Mouse (Mus musculus) midbrain, postnatal 0 days (tissue): ENCODE measurements around the gene Sgsh. TPM values are rescaled to one million over a fixed set of nuclear protein-coding genes. Genes with fewer than 3 reads are reported as not detected.

Experiments used
- ATAC-seq: fragments of 200-750 bp; cut with Nextera tagmentation; 2 replicates; pipeline ENCODE4 v1.8.0; 2017; ENCODE audit warnings: moderate number of reproducible peaks, mild to moderate bottlenecking, moderate TSS enrichment, moderate library complexity; ENCODE audit not compliant: low FRiP score
- DNase-seq: peaks from one replicate; pipeline ENCODE4 v3.0.0-alpha.2; 2015; ENCODE audit warnings: low spot score
- H3K27ac ChIP-seq: fragments of 300-500 bp; sonication (generic); 2 replicates; pipeline ENCODE4 v1.5.1; 2014; ENCODE audit warnings: low read depth, mild to moderate bottlenecking, low read length, mixed read lengths
- H3K27me3 ChIP-seq: fragments of 300-500 bp; sonication (generic); 2 replicates; pipeline ENCODE4 v1.6.1; 2014; ENCODE audit warnings: low read length, control low read depth, mixed read lengths; ENCODE audit not compliant: insufficient read depth
- H3K36me3 ChIP-seq: fragments of 300-500 bp; sonication (generic); 2 replicates; pipeline ENCODE4 v1.6.1; 2014; ENCODE audit warnings: low read length, control low read depth, mixed read lengths; ENCODE audit not compliant: insufficient read depth
- H3K4me1 ChIP-seq: fragments of 300-500 bp; sonication (generic); 2 replicates; pipeline ENCODE4 v1.6.1; 2014; ENCODE audit warnings: mild to moderate bottlenecking, control low read depth, antibody characterized with exemption, low read length, mixed read lengths; ENCODE audit not compliant: insufficient read depth
- H3K4me2 ChIP-seq: fragments of 300-500 bp; sonication (generic); 2 replicates; pipeline ENCODE4 v1.6.1; 2014; ENCODE audit warnings: low read depth, mild to moderate bottlenecking, low read length, mixed read lengths; ENCODE audit not compliant: poor library complexity, severe bottlenecking
- H3K4me3 ChIP-seq: fragments of 300-500 bp; sonication (generic); 2 replicates; pipeline ENCODE4 v1.5.1; 2014; ENCODE audit warnings: low read depth, mild to moderate bottlenecking, low read length, moderate library complexity
- H3K9ac ChIP-seq: fragments of 300-500 bp; sonication (generic); replicated peaks from 2 replicates; pipeline ENCODE4 v1.6.1; 2014; ENCODE audit warnings: mild to moderate bottlenecking, low read length, moderate library complexity, mixed read lengths; ENCODE audit not compliant: poor library complexity, severe bottlenecking
- H3K9me3 ChIP-seq: fragments of 300-500 bp; sonication (generic); 2 replicates; pipeline ENCODE4 v1.6.1; 2016; ENCODE audit warnings: low read length, control low read depth
- CTCF ChIP-seq: IDR thresholded peaks from 2 replicates; pipeline ENCODE4 v1.5.1; 2016; ENCODE audit warnings: antibody characterized with exemption, mild to moderate bottlenecking
- WGBS: fragments of 180-500 bp; shearing (Covaris S2); extraction: QIAGEN DNeasy Blood & Tissue Kit; methylation state at CpG from one replicate; pipeline ENCODE4 v1.1.7; 2014; 5-methylcytosine and 5-hydroxymethylcytosine counted together
- polyA plus RNA-seq: library from polyadenylated mRNA; unstranded; fragments of >200 nt; fragmentation: Nextera tagmentation; extraction: Ambion mirVana; gene quantifications from 2 replicates; pipeline ENCODE4 v1.2.1, GENCODE M21; 2015
- total RNA-seq: library from RNA; depleted of rRNA; stranded (reverse); fragments of >200 nt; gene quantifications from 2 replicates; pipeline ENCODE4 v1.2.3, GENCODE M21; 2014

Sgsh gene
- total and polyA plus RNA-seq, 2 experiments from 2014 or later: 5.4 TPM

- no peak overlapping the region for H3K27ac ChIP-seq
- no peaks in the 10 kb centered on the region for H3K9me3 ChIP-seq
- TF ChIP-seq CTCF: no peak
- H3K4me3 ChIP-seq: no peak overlapping the region
- H3K4me1 ChIP-seq: no peaks in the 10 kb centered on the region
- H3K9ac ChIP-seq: no peak overlapping the region
- ATAC-seq: no peak
- H3K36me3 ChIP-seq: no peaks in the 10 kb centered on the region
- no peak for DNase-seq
- WGBS: 75% methylated on average over 4 of the region's 4 CpGs
- H3K27me3 ChIP-seq: no peaks in the 10 kb centered on the region
- H3K4me2 ChIP-seq: no peak overlapping the region
These were observed 24.7 kb downstream of the Sgsh start for GRCm38 (mm10) chr11:119330592-119330991.

DNA sequence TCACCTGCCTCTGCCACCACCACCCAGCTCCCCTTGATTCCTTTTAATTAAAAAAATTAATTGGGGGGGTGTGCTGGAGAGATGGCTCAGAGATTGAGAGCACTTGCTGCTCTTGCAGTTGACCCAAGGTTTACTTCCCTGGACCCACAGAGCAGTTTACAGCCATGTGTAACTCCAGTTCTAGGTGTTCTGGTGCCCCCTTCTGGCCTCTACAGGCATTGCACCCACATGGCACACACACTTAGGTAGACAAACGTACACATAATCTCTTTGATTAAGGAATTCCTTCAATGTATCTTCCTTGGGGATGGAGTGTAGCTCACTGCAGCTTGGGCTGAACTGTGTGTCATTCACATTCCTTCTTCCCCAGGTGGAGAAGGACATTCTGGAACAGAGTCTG lies 30.3 kb downstream of the Sgsh start:
- peak; percentile 36 for TF ChIP-seq CTCF
- no peaks in the 10 kb centered on the region for H3K9me3 ChIP-seq
- 83% methylated on average over 1 of the region's 1 CpGs for WGBS

GRCm38 (mm10) chr11:119322521-119322920 lies 32.8 kb downstream of the Sgsh start:
- ATAC-seq (no peak), DNase-seq (no peak)
- no peak overlapping the region for H3K4me2 ChIP-seq
- 77% methylated on average over 13 of the region's 13 CpGs for WGBS
- no peak overlapping the region for H3K4me3 ChIP-seq
- no peak overlapping the region for H3K9ac ChIP-seq
- H3K27ac ChIP-seq: no peak overlapping the region
- H3K36me3 ChIP-seq: no peaks in the 10 kb centered on the region
- H3K9me3 ChIP-seq: no peaks in the 10 kb centered on the region
- no peaks in the 10 kb centered on the region for H3K27me3 ChIP-seq
- TF ChIP-seq CTCF: no peak
- no peaks in the 10 kb centered on the region for H3K4me1 ChIP-seq

More for the DNA sequence above, 30.3 kb downstream of the Sgsh start:
- Histone ChIP-seq H3K4me1 (no peaks in the 10 kb centered on the region), H3K27ac (no peak overlapping the region), H3K4me2 (no peak overlapping the region), H3K27me3 (no peaks in the 10 kb centered on the region), H3K36me3 (no peaks in the 10 kb centered on the region), H3K9ac (no peak overlapping the region), H3K4me3 (no peak overlapping the region)
- ATAC-seq (no peak), DNase-seq (no peak)

DNA sequence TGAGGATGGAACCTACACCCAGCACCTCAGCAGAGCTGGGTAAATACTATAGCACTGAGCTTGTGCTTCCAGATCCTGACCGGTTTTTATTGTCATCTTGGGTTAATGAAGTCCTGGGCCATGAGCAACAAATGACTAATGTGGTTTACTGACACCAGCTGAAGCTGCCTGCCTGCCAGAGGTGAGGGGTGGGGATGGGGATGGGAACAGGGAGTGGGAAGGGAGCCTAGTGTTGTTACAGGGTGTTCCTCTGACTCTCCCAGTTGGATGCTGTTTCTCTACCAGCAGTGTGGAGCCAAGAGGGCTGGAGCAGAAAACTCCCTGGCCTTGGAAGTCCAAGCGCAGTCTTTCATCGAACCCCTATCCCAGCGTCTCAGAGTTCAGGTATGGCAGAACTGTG lies 38.6 kb downstream of the Sgsh start:
- H3K36me3 ChIP-seq: no peaks in the 10 kb centered on the region
- no peaks in the 10 kb centered on the region for H3K4me1 ChIP-seq
- H3K4me2 ChIP-seq: no peak overlapping the region
- H3K27me3 ChIP-seq: no peaks in the 10 kb centered on the region
- TF ChIP-seq CTCF: no peak
- H3K9ac ChIP-seq: no peak overlapping the region
- WGBS: 88% methylated on average over 4 of the region's 4 CpGs
- DNase-seq (no peak), ATAC-seq (no peak)
- H3K27ac ChIP-seq: no peak overlapping the region
- H3K4me3 ChIP-seq: no peak overlapping the region
- no peaks in the 10 kb centered on the region for H3K9me3 ChIP-seq

DNA sequence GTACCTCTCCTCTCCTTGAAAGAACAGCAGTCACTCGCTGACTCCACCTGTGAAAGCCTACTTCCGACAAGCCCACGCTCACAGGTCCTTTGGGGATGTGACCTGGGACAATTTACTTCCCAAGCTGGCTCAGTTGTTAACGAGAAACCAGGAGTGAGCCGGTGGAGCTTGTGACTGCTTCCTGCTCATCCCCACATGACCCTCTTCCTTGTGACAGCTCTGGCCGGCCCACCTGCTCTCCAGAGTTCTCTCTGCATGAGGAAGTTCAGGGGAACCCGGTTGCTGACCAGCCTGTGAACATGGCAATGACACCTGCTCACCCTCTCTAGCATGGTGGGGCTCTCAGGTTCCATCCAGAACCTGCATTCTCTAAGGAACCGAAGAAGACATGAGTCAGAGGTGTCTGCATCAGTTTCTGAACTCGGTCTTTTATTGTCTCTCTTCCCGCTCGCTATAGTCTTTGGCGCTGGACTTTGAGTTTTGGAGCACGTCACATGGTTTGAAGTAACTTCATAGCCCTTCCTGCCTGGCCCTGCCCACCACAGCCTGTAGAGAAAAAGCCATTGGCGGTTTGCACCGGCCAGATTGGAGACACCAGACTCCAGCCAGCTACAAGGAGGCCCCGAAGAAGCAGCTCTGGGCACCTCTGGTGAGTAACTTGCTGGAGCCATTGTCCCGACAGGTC lies 40.9 kb downstream of the Sgsh start:
- 81% methylated on average over 17 of the region's 17 CpGs for WGBS

DNA sequence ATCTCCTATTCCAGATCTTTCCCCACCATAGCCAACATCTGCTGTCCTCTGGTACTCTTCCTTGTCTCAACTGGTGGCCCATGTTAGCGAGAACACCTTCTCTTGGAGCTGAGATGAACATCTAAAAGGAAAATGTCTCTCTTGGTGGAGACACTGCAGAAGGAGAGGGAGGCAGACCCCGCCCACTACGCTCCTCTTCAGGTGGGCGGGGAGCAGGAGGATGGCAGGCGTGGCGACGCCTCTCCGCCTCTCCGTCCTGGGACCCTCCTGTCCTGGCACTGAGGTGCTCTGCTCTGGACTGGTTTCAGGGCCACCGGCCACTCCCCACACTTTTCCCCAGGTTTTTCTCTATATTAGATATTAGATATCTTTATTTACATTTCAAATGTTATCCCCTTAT lies 44.7 kb downstream of the Sgsh start:
- 18% methylated on average over 8 of the region's 10 CpGs for WGBS

More for the DNA sequence above, 40.9 kb downstream of the Sgsh start:
- H3K4me2 ChIP-seq: no peak overlapping the region
- ATAC-seq: no peak
- H3K4me1 ChIP-seq: no peaks in the 10 kb centered on the region
- H3K36me3 ChIP-seq: no peaks in the 10 kb centered on the region
- H3K27me3 ChIP-seq: no peaks in the 10 kb centered on the region; the same call in 1 of the 2 replicates
- DNase-seq: no peak
- no peak for TF ChIP-seq CTCF
- no peaks in the 10 kb centered on the region for H3K9me3 ChIP-seq
- no peak overlapping the region for H3K4me3 ChIP-seq
- H3K27ac ChIP-seq: no peak overlapping the region
- H3K9ac ChIP-seq: no peak overlapping the region

More for the DNA sequence above, 44.7 kb downstream of the Sgsh start:
- H3K27me3 ChIP-seq: no peaks in the 10 kb centered on the region; the same call in 1 of the 2 replicates
- DNase-seq (no peak), ATAC-seq (no peak)
- H3K27ac ChIP-seq: no peak overlapping the region
- TF ChIP-seq CTCF: no peak
- H3K4me2 ChIP-seq: no peak overlapping the region
- no peak overlapping the region for H3K9ac ChIP-seq
- no peaks in the 10 kb centered on the region for H3K9me3 ChIP-seq
- no peak overlapping the region for H3K4me3 ChIP-seq
- no peaks in the 10 kb centered on the region for H3K4me1 ChIP-seq
- no peaks in the 10 kb centered on the region for H3K36me3 ChIP-seq
